8 mouse cellular contexts compared by ENCODE assay signal in the genomic region with DNA sequence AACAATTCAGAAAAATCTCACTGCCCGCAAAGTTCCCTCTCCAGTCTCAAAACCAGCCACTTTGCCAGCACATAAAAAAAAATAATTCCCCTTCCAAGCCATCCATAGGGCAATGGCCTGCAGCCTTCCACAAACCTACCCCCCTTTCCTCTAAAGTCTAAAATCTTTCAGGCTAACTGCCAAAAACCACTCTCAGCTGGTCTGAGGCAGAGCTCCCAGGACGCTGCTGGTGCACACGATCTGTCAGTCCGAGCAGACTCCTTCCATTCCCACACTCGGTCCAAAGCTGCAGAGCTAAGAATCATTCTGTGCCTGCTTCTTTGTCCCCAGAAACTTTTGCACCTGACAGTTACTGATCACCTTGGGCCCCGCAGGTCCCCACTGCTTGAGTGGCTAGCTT. TPM values are rescaled to one million over a fixed set of nuclear protein-coding genes. Genes with fewer than 3 reads are reported as not detected.
DNase-seq lines count a peak whose midpoint lies in the region; ATAC-seq lines count a peak whose summit lies in the region.
"Had no signal": no experiment of that assay in that cellular context is flagged by ENCODE, and none has a peak within 500 bp of the region (broad histone marks: within the 10 kb centered on the region; RNA-seq: fewer than 3 reads in every experiment).

No protein-coding gene starts in this region.

- intact Hi-C loops in gastrocnemius, postnatal 36 days (cut with DNase I), result no loop called here

- H3K27me3 ChIP-seq in limb, embryonic 12.5 days, result no peaks in the 10 kb centered on the region
- H3K27me3 ChIP-seq in limb, embryonic 10.5 days (ENCODE audit: low read depth, poor library complexity, severe bottlenecking), result no peaks in the 10 kb centered on the region
- H3K27me3 ChIP-seq in midbrain, embryonic 16.5 days (ENCODE audit: control insufficient read depth, insufficient read depth, low read depth, low read length), result no peaks in the 10 kb centered on the region

- H3K36me3 ChIP-seq in limb, embryonic 12.5 days, result no peaks in the 10 kb centered on the region
- no peaks in the 10 kb centered on the region for H3K36me3 ChIP-seq in limb, embryonic 10.5 days
- peaks cover 8% of the 10 kb centered on the region for H3K36me3 ChIP-seq in midbrain, embryonic 16.5 days (ENCODE audit: control insufficient read depth, insufficient read depth, low read length)

- no peak for DNase-seq in limb, embryonic 10.5 days (ENCODE audit: low spot score)
- peak; percentile 43 for DNase-seq in fibroblast of lung, adult 2 months (ENCODE audit: low read depth)
- DNase-seq in kidney, adult 8-10 months, result peak; percentile 38 to 70
- no peak for DNase-seq in gastrocnemius, postnatal 36 days
- no peak for DNase-seq in thymus, postnatal 14 days
- DNase-seq: cerebellum, adult 18-20 months had no signal

- WGBS in limb, embryonic 12.5 days, result 51% methylated on average over 6 of the region's 6 CpGs
- WGBS in limb, embryonic 10.5 days, result 66% methylated on average over 6 of the region's 6 CpGs
- 50% methylated on average over 6 of the region's 6 CpGs for WGBS in midbrain, embryonic 16.5 days

- no peak overlapping the region for H3K4me2 ChIP-seq in limb, embryonic 12.5 days
- no peak overlapping the region for H3K4me2 ChIP-seq in midbrain, embryonic 16.5 days (ENCODE audit: low read length)

- no peak for ATAC-seq in limb, embryonic 12.5 days (ENCODE audit: insufficient number of reproducible peaks, insufficient read depth, low FRiP score, low TSS enrichment, low read depth)
- ATAC-seq in midbrain, embryonic 16.5 days, result no peak

- H3K9me3 ChIP-seq in limb, embryonic 12.5 days, result no peaks in the 10 kb centered on the region
- no peaks in the 10 kb centered on the region for H3K9me3 ChIP-seq in limb, embryonic 10.5 days (replicated peaks)
- no peaks in the 10 kb centered on the region for H3K9me3 ChIP-seq in midbrain, embryonic 16.5 days (replicated peaks; ENCODE audit: control insufficient read depth, low read length, poor library complexity, severe bottlenecking)

- 0 out of 2 replicates have a peak, but pooled peaks cover 11% of the 10 kb centered on the region for H3K4me1 ChIP-seq in limb, embryonic 12.5 days (replicated peaks)
- H3K4me1 ChIP-seq in limb, embryonic 10.5 days, result no peaks in the 10 kb centered on the region; the same call in 1 of the 2 replicates
- H3K4me1 ChIP-seq in midbrain, embryonic 16.5 days (ENCODE audit: control insufficient read depth, insufficient read depth, low read length), result peaks cover 6% of the 10 kb centered on the region; the same call in 1 of the 2 replicates

- no peak overlapping the region for H3K9ac ChIP-seq in limb, embryonic 12.5 days (replicated peaks)
- no peak overlapping the region for H3K9ac ChIP-seq in midbrain, embryonic 16.5 days (ENCODE audit: low read depth, low read length)

- no peak overlapping the region for H3K4me3 ChIP-seq in limb, embryonic 12.5 days (replicated peaks)
- H3K4me3 ChIP-seq in limb, embryonic 10.5 days, result no peak overlapping the region
- H3K4me3 ChIP-seq in midbrain, embryonic 16.5 days (ENCODE audit: low read depth, low read length), result no peak overlapping the region

- peak overlapping the region; percentile 50 for H3K27ac ChIP-seq in limb, embryonic 12.5 days
- H3K27ac ChIP-seq in limb, embryonic 10.5 days, result no peak overlapping the region
- H3K27ac ChIP-seq in midbrain, embryonic 16.5 days (ENCODE audit: low read length), result peak overlapping the region; percentile 33; the same call in 1 of the 2 replicates

RNA-seq across cellular contexts. Expression of a gene that starts 22.1 kb away (rescaled TPM):
- polyA plus RNA-seq in limb, embryonic 12.5 days (2016; fragmentation: Nextera tagmentation; extraction: Ambion mirVana), result 42.5 and 44.4 TPM in 2 replicates
- 29.9 and 44.5 TPM in 2 replicates for polyA plus RNA-seq in limb, embryonic 10.5 days (2016; fragmentation: Nextera tagmentation; extraction: Ambion mirVana)
- polyA plus RNA-seq in midbrain, embryonic 16.5 days (2015; fragmentation: Nextera tagmentation; extraction: Ambion mirVana), result 38.6 and 43.0 TPM in 2 replicates
- total RNA-seq in gastrocnemius, postnatal 36 days (2021), result 10 to 100 TPM in 1 of 2 experiments, 1 to 10 TPM in 1; 9.2 to 10.8 TPM

RNA-seq across cellular contexts. Expression of a gene that starts 25.8 kb away (rescaled TPM):
- 6.6 and 8.9 TPM in 2 replicates for polyA plus RNA-seq in limb, embryonic 12.5 days (2016; fragmentation: Nextera tagmentation; extraction: Ambion mirVana)
- 1.1 and 2.9 TPM in 2 replicates for polyA plus RNA-seq in limb, embryonic 10.5 days (2016; fragmentation: Nextera tagmentation; extraction: Ambion mirVana)
- polyA plus RNA-seq in midbrain, embryonic 16.5 days (2015; fragmentation: Nextera tagmentation; extraction: Ambion mirVana), result 33.1 and 36.4 TPM in 2 replicates
- total RNA-seq in gastrocnemius, postnatal 36 days (2021), result 10 to 100 TPM; 10.4 to 14.1 TPM

RNA-seq across cellular contexts. Expression of a gene that starts 41.2 kb away (rescaled TPM):
- 124 and 140 TPM in 2 replicates for polyA plus RNA-seq in limb, embryonic 12.5 days (2016; fragmentation: Nextera tagmentation; extraction: Ambion mirVana)
- 189 and 195 TPM in 2 replicates for polyA plus RNA-seq in limb, embryonic 10.5 days (2016; fragmentation: Nextera tagmentation; extraction: Ambion mirVana)
- 109 and 115 TPM in 2 replicates for polyA plus RNA-seq in midbrain, embryonic 16.5 days (2015; fragmentation: Nextera tagmentation; extraction: Ambion mirVana)
- total RNA-seq in gastrocnemius, postnatal 36 days (2021), result 10 to 100 TPM; 50.3 to 66.5 TPM

Comparison
In these comparisons a context has a peak if more than half of its experiments do, and no peak if none do; other contexts are left out.
1. DNase-seq: peak in fibroblast of lung, adult 2 months (single experiment) and kidney, adult 8-10 months (2 of 2); none in limb, embryonic 10.5 days (single experiment), gastrocnemius, postnatal 36 days (0 of 2) and thymus, postnatal 14 days (single experiment).